Mouse (Mus musculus) retina, adult 2 months (tissue): ENCODE results near the gene Olfr921.

Experiments used
- DNase-seq: peaks from one replicate; pipeline ENCODE4 v3.0.0-alpha.2; 2012; ENCODE audit warnings: low read depth, low spot score

The Olfr921 gene

DNA sequence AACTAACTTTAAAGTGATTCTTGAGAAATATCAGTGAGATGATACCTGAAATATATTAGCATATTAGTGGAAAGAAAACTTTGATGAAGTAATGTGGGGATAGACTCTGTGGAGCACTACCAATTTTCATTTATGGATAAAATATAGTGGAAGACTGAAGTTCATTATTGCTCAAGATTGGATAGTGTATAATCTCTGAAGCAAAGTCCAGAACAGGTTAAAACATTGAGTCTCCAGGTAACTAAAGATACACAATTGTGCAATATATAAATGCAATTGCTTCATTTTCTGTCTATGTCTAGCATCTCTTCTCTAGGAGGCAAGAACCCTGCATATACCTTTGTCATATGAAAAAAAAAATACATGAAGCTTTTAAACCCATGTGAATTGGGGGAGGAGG is at the start of gene Olfr921:
Gene Olfr921 (plus strand): TSS at position 301 of the 400 bp plus-strand sequence.
- no peak for DNase-seq

DNA sequence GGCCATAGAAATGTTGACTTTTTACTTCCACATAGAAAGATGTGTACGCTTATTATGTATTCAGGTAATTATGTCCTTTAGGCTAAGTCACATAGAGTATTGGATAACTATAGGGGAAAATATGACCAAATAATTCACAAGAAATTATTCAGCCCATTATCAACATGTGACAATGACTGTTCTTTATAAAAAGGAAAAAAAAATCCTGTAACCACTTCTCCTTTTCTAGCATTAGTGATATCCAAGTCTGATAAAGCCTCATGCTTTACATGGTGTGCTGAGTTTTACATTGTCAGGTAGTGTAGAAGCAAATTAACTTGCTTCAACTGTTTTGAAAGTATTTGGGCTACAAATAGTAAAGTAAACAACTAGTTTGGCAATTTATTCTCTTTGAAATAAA is 48.8 kb upstream of the Olfr921 start:
- DNase-seq, result no peak

DNA sequence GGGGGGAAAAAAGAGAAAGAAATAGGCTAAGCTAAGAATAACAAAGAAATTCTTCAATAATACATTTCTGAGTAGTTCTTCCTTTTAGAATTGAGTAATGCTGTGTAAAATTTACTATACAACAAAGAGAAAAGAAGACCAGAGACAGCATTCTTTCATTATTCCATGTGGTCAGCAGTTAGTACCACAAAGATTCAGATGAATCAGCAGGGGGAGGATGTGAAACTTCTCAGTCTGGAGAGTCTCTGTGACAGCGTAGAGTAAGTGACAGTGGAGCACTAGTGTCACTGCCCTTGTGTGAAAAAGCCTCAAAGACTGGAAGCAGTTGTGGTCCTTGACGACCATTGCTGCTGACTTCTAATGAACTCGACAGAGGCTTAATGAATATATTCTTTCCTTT is 44.6 kb upstream of the Olfr921 start:
- DNase-seq, result no peak

DNA sequence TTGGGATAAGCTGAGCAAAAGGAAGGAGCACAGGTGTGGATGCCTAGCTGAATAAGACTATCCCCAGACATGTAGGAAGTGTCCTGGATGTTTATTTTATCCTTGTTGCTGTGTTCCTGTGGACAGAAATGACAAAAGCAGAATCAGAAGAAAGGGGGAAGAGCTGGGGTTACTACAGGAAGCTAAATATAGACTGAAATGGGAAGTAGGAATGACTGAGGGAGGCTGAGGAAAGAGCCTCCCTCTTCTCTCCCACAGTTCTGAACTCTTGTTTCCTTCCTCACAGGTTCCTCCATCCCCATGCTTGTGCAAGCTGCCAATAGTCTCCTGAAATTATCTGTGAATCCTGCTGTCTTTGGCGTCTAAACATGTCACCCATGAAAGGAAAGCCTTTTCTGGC is 31.5 kb upstream of the Olfr921 start:
- no peak for DNase-seq

DNA sequence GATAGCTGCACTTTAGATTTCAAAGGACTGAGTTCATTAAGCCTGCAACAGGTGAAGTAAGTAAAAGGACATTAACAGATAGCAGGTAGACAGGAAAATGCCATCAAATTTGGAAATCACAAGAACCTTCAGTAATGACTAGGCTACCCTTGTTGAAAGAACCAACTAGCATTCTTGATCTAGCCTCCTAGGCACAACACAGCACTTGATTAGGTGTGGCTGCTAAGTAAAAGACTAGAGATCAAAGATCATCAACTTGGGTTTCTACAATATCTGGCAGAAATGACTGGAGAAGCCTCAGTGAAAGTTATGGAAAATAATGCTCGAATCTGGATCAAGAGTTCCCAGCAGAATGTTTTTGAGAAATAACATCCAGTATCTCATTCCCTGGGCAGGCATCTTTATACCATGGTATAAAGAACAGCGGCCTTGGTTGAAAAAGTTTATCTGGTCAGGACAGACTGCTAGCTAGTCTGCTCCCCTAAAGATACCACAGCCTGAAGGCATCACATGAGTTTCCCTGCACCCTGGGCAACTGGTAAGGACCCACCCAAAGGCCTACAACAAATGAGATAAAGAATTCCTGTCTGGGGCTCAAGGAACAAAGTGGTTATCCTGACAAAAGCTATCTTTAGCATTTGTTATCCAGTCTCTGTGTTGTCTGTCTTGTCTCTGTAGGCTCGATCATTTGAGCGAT is 28.1 kb upstream of the Olfr921 start:
- DNase-seq, result no peak

DNA sequence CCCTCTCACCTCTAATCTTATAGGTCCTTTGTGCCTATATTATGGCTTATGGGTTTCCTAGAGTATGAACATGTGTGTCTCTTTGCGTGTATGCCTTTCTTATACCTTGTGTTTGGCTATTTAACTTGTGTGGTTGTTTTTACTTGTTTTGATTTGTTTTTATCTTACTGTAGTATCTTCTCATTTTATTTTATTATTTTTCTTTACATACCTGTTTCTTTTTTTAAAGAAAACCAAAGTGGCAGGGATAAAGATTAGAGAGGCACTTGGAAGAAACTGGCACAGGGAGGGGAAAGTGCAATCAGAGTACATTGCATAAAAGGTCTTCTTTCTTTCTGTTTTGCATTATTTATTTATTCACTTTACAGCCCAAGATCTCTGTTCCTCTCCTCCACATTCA is 20.9 kb upstream of the Olfr921 start, which contains the start of gene Olfr920:
Gene Olfr920 (plus strand): TSS at position 301 of the 400 bp plus-strand sequence.
- no peak for DNase-seq

DNA sequence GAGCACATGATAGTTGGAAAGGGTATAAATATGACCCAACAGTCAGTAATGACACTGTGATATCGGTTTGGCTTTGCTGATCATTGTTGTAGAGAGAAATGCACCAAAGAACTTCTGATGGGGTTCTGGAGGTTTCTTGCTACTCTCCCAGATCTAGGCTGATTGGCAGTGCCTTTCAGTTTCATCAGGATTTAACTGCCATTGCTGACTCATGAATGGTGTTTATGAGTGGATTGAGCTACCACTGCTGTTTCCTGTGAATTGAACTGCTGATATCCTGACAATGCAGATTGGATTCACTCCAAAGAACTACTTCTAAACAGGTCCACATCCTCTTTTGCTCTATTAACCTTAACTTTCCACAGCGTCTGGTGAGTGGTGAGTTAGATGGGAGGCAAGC is 19.8 kb downstream of the Olfr921 start:
- DNase-seq, result no peak

DNA sequence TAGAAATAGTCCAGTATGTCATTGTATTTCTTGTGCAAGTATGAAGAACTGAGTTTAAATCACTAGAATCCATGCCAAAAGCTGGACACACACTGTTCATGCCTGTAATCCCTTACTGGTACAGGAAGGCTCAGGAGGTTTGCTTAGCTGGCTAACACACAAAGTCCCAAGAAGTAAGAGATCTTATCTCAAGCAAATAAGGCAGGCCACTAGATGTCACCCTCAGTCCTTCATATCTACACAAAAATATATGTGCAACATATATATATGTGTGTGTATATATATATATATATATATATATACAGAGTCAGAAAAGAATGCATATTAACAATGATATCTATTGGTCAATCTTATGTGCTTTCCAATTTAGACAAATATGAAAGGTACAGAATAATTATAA is 32.8 kb downstream of the Olfr921 start:
- no peak for DNase-seq

DNA sequence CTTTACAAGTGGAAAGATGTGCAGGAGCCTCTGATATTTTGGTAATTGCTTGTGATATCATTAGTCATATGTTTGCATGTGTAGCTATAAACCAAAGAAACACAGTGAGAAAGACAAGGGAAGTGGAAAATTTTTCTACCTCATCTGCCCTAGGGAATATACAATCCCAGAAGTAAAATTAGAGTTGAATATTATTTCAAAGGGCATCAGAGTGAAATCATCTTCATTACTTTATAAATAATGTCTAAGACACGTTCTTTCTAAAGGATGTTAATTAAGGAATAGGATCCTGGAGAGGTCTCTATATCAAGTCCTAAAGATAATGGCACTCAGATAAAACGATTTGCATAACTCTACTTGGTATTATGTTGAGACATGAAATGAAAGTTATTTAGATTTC is 41.4 kb downstream of the Olfr921 start, which contains the start of gene Olfr922:
Gene Olfr922 (plus strand): TSS at position 301 of the 400 bp plus-strand sequence.
- no peak for DNase-seq

DNA sequence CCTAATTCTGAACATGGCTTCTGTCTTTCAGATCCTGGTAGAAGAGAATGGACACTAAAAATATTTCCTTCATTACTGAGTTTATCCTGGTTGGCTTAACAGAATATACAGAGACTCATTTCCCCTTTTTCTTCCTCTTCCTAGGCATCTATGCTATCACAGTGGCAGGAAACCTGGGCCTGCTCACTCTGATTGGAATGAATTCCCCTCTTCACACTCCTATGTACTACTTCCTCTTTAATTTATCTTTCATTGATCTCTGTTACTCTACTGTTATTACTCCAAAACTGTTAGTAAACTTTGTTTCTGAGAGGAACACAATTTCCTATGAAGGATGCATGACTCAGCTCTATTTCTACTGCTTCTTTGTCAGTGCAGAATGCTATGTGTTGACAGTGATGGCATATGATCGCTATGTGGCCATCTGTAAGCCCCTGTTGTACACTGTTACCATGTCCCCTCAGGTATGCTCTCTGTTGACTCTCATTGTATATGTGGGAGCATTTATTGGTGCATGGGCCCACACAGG is 42.7 kb downstream of the Olfr921 start:
- no peak for DNase-seq

DNA sequence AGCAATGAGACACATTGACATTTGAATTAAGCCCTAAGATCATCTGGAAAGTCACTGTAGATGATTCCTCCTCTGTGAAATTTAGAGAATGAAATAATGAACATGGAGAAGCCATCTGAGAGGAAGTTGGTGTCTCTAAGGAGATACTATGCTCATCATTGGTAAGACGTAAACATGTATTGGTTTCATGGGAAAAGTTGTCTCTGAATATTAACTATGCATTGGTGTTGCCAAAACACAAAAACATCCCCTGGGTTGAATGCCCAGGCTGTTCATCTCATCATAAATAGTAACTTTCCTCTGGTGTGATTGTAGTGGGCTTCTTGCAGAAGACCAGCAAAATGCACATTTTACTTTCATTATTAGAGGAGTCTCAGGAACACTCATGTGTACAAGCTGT is 53.4 kb downstream of the Olfr921 start, which contains the start of gene Olfr923:
Gene Olfr923 (plus strand): TSS at position 301 of the 400 bp plus-strand sequence.
- DNase-seq, result no peak
